Mouse (Mus musculus) midbrain, embryonic 16.5 days (tissue): ENCODE measurements at regions not wholly inside any gene's neighbourhood (a gene's known extent, or its start where the extent isn't known, plus 50 kb on each side); places are given as distances from the start of the nearest gene placed in this dataset.

Experiments used
- ATAC-seq: fragments of 200-750 bp; cut with Nextera tagmentation; 2 replicates; pipeline ENCODE4 v1.8.0; 2017; ENCODE audit warnings: moderate TSS enrichment
- H3K27ac ChIP-seq: fragments of 300-500 bp; sonication (generic); 2 replicates; pipeline ENCODE4 v1.5.1; 2014; ENCODE audit warnings: mild to moderate bottlenecking, low read length, mixed read lengths
- H3K27me3 ChIP-seq: fragments of 300-500 bp; sonication (generic); 2 replicates; pipeline ENCODE4 v1.6.1; 2014; ENCODE audit warnings: low read depth, low read length, mixed read lengths; ENCODE audit not compliant: control insufficient read depth, insufficient read depth
- H3K36me3 ChIP-seq: fragments of 300-500 bp; sonication (generic); 2 replicates; pipeline ENCODE4 v1.6.1; 2014; ENCODE audit warnings: mild to moderate bottlenecking, low read length, moderate library complexity, mixed read lengths; ENCODE audit not compliant: control insufficient read depth, insufficient read depth
- H3K4me1 ChIP-seq: fragments of 300-500 bp; sonication (generic); 2 replicates; pipeline ENCODE4 v1.6.1; 2014; ENCODE audit warnings: mild to moderate bottlenecking, low read length, mixed read lengths; ENCODE audit not compliant: control insufficient read depth, insufficient read depth
- H3K4me2 ChIP-seq: fragments of 300-500 bp; sonication (generic); 2 replicates; pipeline ENCODE4 v1.6.1; 2014; ENCODE audit warnings: mild to moderate bottlenecking, low read length, mixed read lengths
- H3K4me3 ChIP-seq: fragments of 300-500 bp; sonication (generic); 2 replicates; pipeline ENCODE4 v1.5.1; 2014; ENCODE audit warnings: low read depth, mild to moderate bottlenecking, low read length, moderate library complexity, mixed read lengths
- H3K9ac ChIP-seq: fragments of 300-500 bp; sonication (generic); 2 replicates; pipeline ENCODE4 v1.6.1; 2014; ENCODE audit warnings: low read depth, low read length, mixed read lengths
- H3K9me3 ChIP-seq: fragments of 300-500 bp; sonication (generic); replicated peaks from 2 replicates; pipeline ENCODE4 v1.6.1; 2014; ENCODE audit warnings: mild to moderate bottlenecking, low read length, mixed read lengths; ENCODE audit not compliant: control insufficient read depth, poor library complexity, severe bottlenecking
- WGBS: fragments of 180-500 bp; shearing (Covaris S2); extraction: QIAGEN DNeasy Blood & Tissue Kit; methylation state at CpG from one replicate; pipeline ENCODE4 v1.1.7; 2014; 5-methylcytosine and 5-hydroxymethylcytosine counted together

- H3K4me3 ChIP-seq = no peak overlapping the region
- no peaks in the 10 kb centered on the region for H3K36me3 ChIP-seq
- no peaks in the 10 kb centered on the region for H3K9me3 ChIP-seq
- H3K4me2 ChIP-seq = no peak overlapping the region
- H3K27me3 ChIP-seq = no peaks in the 10 kb centered on the region
- no peak overlapping the region for H3K27ac ChIP-seq
- H3K4me1 ChIP-seq = no peaks in the 10 kb centered on the region
- 94% methylated on average over 4 of the region's 4 CpGs for WGBS
- H3K9ac ChIP-seq = no peak overlapping the region
- ATAC-seq = no peak
These were observed 272.7 kb upstream of the Bmp2 start for GRCm38 (mm10) chr2:133279275-133279674.

- no peaks in the 10 kb centered on the region for H3K4me1 ChIP-seq
- ATAC-seq = peak; percentile 68
- WGBS = 35% methylated on average over 5 of the region's 5 CpGs
- H3K36me3 ChIP-seq = no peaks in the 10 kb centered on the region
- no peak overlapping the region for H3K9ac ChIP-seq
- H3K27ac ChIP-seq = no peak overlapping the region
- H3K27me3 ChIP-seq = no peaks in the 10 kb centered on the region
- H3K4me3 ChIP-seq = no peak overlapping the region
- no peaks in the 10 kb centered on the region for H3K9me3 ChIP-seq
- H3K4me2 ChIP-seq = no peak overlapping the region
These were observed 269.3 kb upstream of the Bmp2 start for GRCm38 (mm10) chr2:133282692-133283091.

GRCm38 (mm10) chr2:133283709-133284108 is 268.2 kb upstream of the Bmp2 start:
- no peaks in the 10 kb centered on the region for H3K36me3 ChIP-seq
- 65% methylated on average over 1 of the region's 1 CpGs for WGBS
- H3K4me3 ChIP-seq = no peak overlapping the region
- no peak overlapping the region for H3K9ac ChIP-seq
- no peaks in the 10 kb centered on the region for H3K4me1 ChIP-seq
- H3K9me3 ChIP-seq = no peaks in the 10 kb centered on the region
- no peak overlapping the region for H3K27ac ChIP-seq
- ATAC-seq = no peak
- no peaks in the 10 kb centered on the region for H3K27me3 ChIP-seq
- H3K4me2 ChIP-seq = no peak overlapping the region

GRCm38 (mm10) chr2:133294136-133294535 is 257.8 kb upstream of the Bmp2 start:
- Histone ChIP-seq H3K4me3 (no peak overlapping the region), H3K4me1 (no peaks in the 10 kb centered on the region), H3K36me3 (no peaks in the 10 kb centered on the region)

GRCm38 (mm10) chr2:133305936-133306335 is 246.0 kb upstream of the Bmp2 start:
- H3K27me3 ChIP-seq = no peaks in the 10 kb centered on the region
- no peaks in the 10 kb centered on the region for H3K9me3 ChIP-seq
- 69% methylated on average over 3 of the region's 3 CpGs for WGBS
- H3K9ac ChIP-seq = no peak overlapping the region
- ATAC-seq = no peak
- H3K4me2 ChIP-seq = no peak overlapping the region
- H3K36me3 ChIP-seq = no peaks in the 10 kb centered on the region
- no peak overlapping the region for H3K27ac ChIP-seq
- no peaks in the 10 kb centered on the region for H3K4me1 ChIP-seq
- H3K4me3 ChIP-seq = no peak overlapping the region

More at GRCm38 (mm10) chr2:133294136-133294535, 257.8 kb upstream of the Bmp2 start:
- WGBS = 79% methylated on average over 7 of the region's 7 CpGs
- Histone ChIP-seq H3K9ac (no peak overlapping the region), H3K4me2 (no peak overlapping the region), H3K9me3 (no peaks in the 10 kb centered on the region), H3K27ac (no peak overlapping the region), H3K27me3 (no peaks in the 10 kb centered on the region)
- no peak for ATAC-seq

- no peaks in the 10 kb centered on the region for H3K27me3 ChIP-seq
- ATAC-seq = no peak
- H3K36me3 ChIP-seq = no peaks in the 10 kb centered on the region
- no peak overlapping the region for H3K4me3 ChIP-seq
- H3K4me1 ChIP-seq = no peaks in the 10 kb centered on the region
- WGBS = 43% methylated on average over 1 of the region's 1 CpGs
- no peak overlapping the region for H3K9ac ChIP-seq
- no peak overlapping the region for H3K27ac ChIP-seq
- no peaks in the 10 kb centered on the region for H3K9me3 ChIP-seq
- no peak overlapping the region for H3K4me2 ChIP-seq
These were observed 241.0 kb upstream of the Bmp2 start for GRCm38 (mm10) chr2:133311001-133311400.

- no peak for ATAC-seq
- WGBS = 54% methylated on average over 6 of the region's 6 CpGs
- H3K36me3 ChIP-seq = no peaks in the 10 kb centered on the region
These were observed 225.5 kb upstream of the Bmp2 start for GRCm38 (mm10) chr2:133326290-133327050.

GRCm38 (mm10) chr2:133327653-133328052 is 224.3 kb upstream of the Bmp2 start:
- H3K4me1 ChIP-seq = no peaks in the 10 kb centered on the region
- no peak overlapping the region for H3K4me3 ChIP-seq
- H3K27me3 ChIP-seq = no peaks in the 10 kb centered on the region
- ATAC-seq = no peak
- WGBS = 58% methylated on average over 2 of the region's 2 CpGs
- H3K4me2 ChIP-seq = no peak overlapping the region
- no peak overlapping the region for H3K27ac ChIP-seq
- no peak overlapping the region for H3K9ac ChIP-seq
- no peaks in the 10 kb centered on the region for H3K36me3 ChIP-seq
- H3K9me3 ChIP-seq = no peaks in the 10 kb centered on the region

More at GRCm38 (mm10) chr2:133326290-133327050, 225.5 kb upstream of the Bmp2 start:
- H3K9ac ChIP-seq = no peak overlapping the region
- no peaks in the 10 kb centered on the region for H3K4me1 ChIP-seq
- no peak overlapping the region for H3K4me3 ChIP-seq
- no peak overlapping the region for H3K4me2 ChIP-seq
- H3K27ac ChIP-seq = no peak overlapping the region
- no peaks in the 10 kb centered on the region for H3K9me3 ChIP-seq
- H3K27me3 ChIP-seq = no peaks in the 10 kb centered on the region

GRCm38 (mm10) chr2:133336177-133336901 is 215.6 kb upstream of the Bmp2 start:
- H3K4me1 ChIP-seq = no peaks in the 10 kb centered on the region
- no peak overlapping the region for H3K4me2 ChIP-seq
- no peaks in the 10 kb centered on the region for H3K36me3 ChIP-seq
- ATAC-seq = no peak
- WGBS = 85% methylated on average over 9 of the region's 9 CpGs
- H3K9me3 ChIP-seq = no peaks in the 10 kb centered on the region
- H3K27ac ChIP-seq = no peak overlapping the region
- peaks cover 5% of the 10 kb centered on the region for H3K27me3 ChIP-seq
- no peak overlapping the region for H3K9ac ChIP-seq
- no peak overlapping the region for H3K4me3 ChIP-seq
